Mouse (Mus musculus): ENCODE data around the gene Tbc1d9b.

DNA sequence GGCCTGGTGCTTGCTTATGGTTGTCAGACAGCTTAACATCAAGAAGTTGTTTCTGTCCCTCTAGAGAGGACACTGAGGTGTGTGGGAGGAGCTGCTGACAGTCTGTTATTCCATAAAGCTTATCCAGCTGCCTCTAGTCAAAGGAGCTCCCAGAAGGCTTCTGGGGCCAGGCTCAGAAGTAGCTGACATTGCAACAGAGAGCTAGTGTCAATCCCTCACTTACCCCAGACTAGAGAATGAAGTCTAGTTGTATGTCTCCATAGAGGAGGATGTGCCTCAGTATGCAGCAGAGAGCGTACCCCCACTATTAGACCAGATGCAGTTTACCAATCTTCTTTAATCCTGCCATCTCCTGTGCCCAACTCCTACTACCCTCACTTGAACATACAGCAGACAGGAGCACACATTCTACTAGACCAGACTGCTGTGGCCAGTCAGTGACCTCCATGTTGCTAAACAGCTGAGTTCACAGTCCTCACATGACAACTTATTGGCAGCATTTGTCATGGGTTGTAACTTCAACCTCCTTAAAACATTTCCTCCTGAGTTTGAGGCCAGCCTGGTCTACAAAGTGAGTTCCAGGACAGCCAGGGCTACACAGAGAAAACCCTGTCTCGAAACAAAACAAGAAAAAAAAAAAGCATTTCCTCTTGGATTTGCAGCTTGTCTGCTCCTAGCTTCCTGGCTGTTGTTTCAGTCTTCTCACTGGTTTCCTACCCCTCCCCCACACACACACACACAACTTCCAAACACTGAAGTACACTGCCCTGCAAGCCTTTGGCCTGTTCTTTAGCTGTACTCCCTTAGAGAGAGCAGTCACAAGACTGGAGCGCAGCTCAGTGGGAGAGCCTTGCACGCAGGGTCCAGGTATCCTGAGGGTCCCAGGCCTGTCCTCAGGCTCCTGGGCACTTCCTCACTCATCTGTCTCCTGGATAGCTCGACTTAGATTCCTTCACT lies 47.6 kb downstream of the Tbc1d9b start:
- TF ChIP-seq CTCF (IDR thresholded peaks at IDR 0.05; ENCODE audit: borderline replicate concordance, control insufficient read depth, extremely low read depth, insufficient read depth, low read length, poor library complexity) = no peak
- no peak for TF ChIP-seq POLR2A (IDR thresholded peaks at IDR 0.05; ENCODE audit: control insufficient read depth, extremely low read depth, insufficient read depth, low read length, poor library complexity)
